Mouse (Mus musculus): ENCODE data around the gene Vmn1r84.

Gene Vmn1r84

GRCm38 (mm10) chr7:12369173-12369572 is at the start of gene Vmn1r84:
Gene Vmn1r84 (minus strand): TSS chr7:12369273.
- DNase-seq (ENCODE audit: extremely low read depth, insufficient read length, low spot score), result no peak

GRCm38 (mm10) chr7:12329381-12329780 is 39.7 kb downstream of the Vmn1r84 start, which contains the start of gene Vmn1r83:
Gene Vmn1r83 (minus strand): TSS chr7:12329481.
- no peak for DNase-seq (ENCODE audit: extremely low read depth, insufficient read length, low spot score)

Data from 3134 (cell line).